Mouse (Mus musculus) CH12.LX (cell line): ENCODE results near the gene Gm48551. TPM values are rescaled to one million over a fixed set of nuclear protein-coding genes. Genes with fewer than 3 reads are reported as not detected.

Experiments
- DNase-seq: peaks from one replicate; pipeline ENCODE4 v3.0.0-alpha.2; 2013; ENCODE audit errors: extremely low read depth
- H3K27ac ChIP-seq: 2 replicates; pipeline ENCODE4 v1.5.1; 2012; ENCODE audit warnings: low read depth, mild to moderate bottlenecking, control low read depth, moderate library complexity; ENCODE audit not compliant: insufficient read depth
- H3K27me3 ChIP-seq: replicated peaks from 2 replicates; pipeline ENCODE3; 2012; ENCODE audit warnings: inconsistent platforms
- H3K36me3 ChIP-seq, 2 experiments: replicated peaks in 1 of 2; 2 replicates each; pipeline versions ENCODE3 to v1.6.1; 2012; ENCODE audit warnings: inconsistent platforms in 1 of 2, low read length in 1 of 2, mild to moderate bottlenecking in 1 of 2, mixed read lengths in 1 of 2, moderate library complexity in 1 of 2; ENCODE audit not compliant: control insufficient read depth in 1 of 2, insufficient read depth in 1 of 2
- H3K4me1 ChIP-seq, 2 experiments: 2 replicates each; pipeline ENCODE4 v1.6.1; 2012; ENCODE audit warnings: inconsistent platforms in 1 of 2, moderate library complexity in 1 of 2; ENCODE audit not compliant: insufficient read depth in 2 of 2, control insufficient read depth in 1 of 2
- H3K4me2 ChIP-seq: 2 replicates; pipeline ENCODE4 v1.6.1; 2012; ENCODE audit warnings: low read depth, mild to moderate bottlenecking, control low read depth; ENCODE audit not compliant: poor library complexity, insufficient read depth, severe bottlenecking
- H3K4me3 ChIP-seq, 3 experiments: fragments of 150-350 bp in 1 of 3; sonication (generic) in 1 of 3; replicated peaks in 1 of 3; 2 replicates each; pipeline versions ENCODE3 to v1.5.1; 2011 to 2012; ENCODE audit warnings: low read depth in 2 of 3, low read length in 2 of 3, mild to moderate bottlenecking in 2 of 3, moderate library complexity in 2 of 3, control low read depth in 1 of 3, improper control_type of control experiment in 1 of 3, inconsistent platforms in 1 of 3, mixed read lengths in 1 of 3; ENCODE audit not compliant: poor library complexity in 1 of 3
- H3K79me2 ChIP-seq: replicated peaks from 2 replicates; pipeline ENCODE4 v1.6.1; 2012; ENCODE audit warnings: mild to moderate bottlenecking, moderate library complexity; ENCODE audit not compliant: control insufficient read depth, poor library complexity, insufficient read depth, severe bottlenecking; ENCODE audit errors: extremely low read depth
- H3K9ac ChIP-seq: 2 replicates; pipeline ENCODE4 v1.6.1; 2012; ENCODE audit warnings: low read depth, mild to moderate bottlenecking, control low read depth, moderate library complexity; ENCODE audit not compliant: insufficient read depth
- H3K9me3 ChIP-seq: replicated peaks from 2 replicates; pipeline ENCODE3; 2012; ENCODE audit warnings: low read length, inconsistent platforms, mixed read lengths
- BHLHE40 ChIP-seq: IDR thresholded peaks from 2 replicates; pipeline ENCODE4 v1.6.1; 2011; ENCODE audit warnings: mild to moderate bottlenecking, low read depth, low read length, improper control_type of control experiment
- CHD1 ChIP-seq: IDR thresholded peaks from 2 replicates; pipeline ENCODE4 v1.6.1; 2012; ENCODE audit warnings: low read depth, low read length, improper control_type of control experiment, inconsistent platforms
- CHD2 ChIP-seq: IDR thresholded peaks from 2 replicates; pipeline ENCODE4 v1.6.1; 2011; ENCODE audit warnings: low read length, improper control_type of control experiment
- CTCF ChIP-seq, 2 experiments: IDR thresholded peaks in 1 of 2; conservative IDR thresholded peaks in 1 of 2; 2 replicates each; pipeline ENCODE4 v1.5.1; 2011 to 2012; ENCODE audit warnings: low read depth in 2 of 2, low read length in 2 of 2, improper control_type of control experiment in 1 of 2, inconsistent platforms in 1 of 2, mild to moderate bottlenecking in 1 of 2, moderate library complexity in 1 of 2
- E2F4 ChIP-seq: IDR thresholded peaks from 2 replicates; pipeline ENCODE4 v1.6.1; 2011; ENCODE audit warnings: low read depth, low read length, improper control_type of control experiment; ENCODE audit not compliant: insufficient replicate concordance
- ELF1 ChIP-seq: IDR thresholded peaks from 2 replicates; pipeline ENCODE4 v1.6.1; 2014; ENCODE audit warnings: low read depth, mild to moderate bottlenecking, inconsistent platforms, low read length, improper control_type of control experiment
- EP300 ChIP-seq: IDR thresholded peaks from 2 replicates; pipeline ENCODE4 v1.6.1; 2011; ENCODE audit warnings: low read length, improper control_type of control experiment
- GABPA ChIP-seq: IDR thresholded peaks from 2 replicates; pipeline ENCODE4 v1.6.1; 2012; ENCODE audit warnings: low read depth, low read length, improper control_type of control experiment, inconsistent platforms; ENCODE audit not compliant: insufficient replicate concordance
- IRF4 ChIP-seq: IDR thresholded peaks from 2 replicates; pipeline ENCODE4 v1.6.1; 2014; ENCODE audit warnings: low read depth, mild to moderate bottlenecking, inconsistent platforms, low read length, improper control_type of control experiment
- JUND ChIP-seq: conservative IDR thresholded peaks from 2 replicates; pipeline ENCODE4 v1.6.1; 2011; ENCODE audit warnings: low read depth, low read length, improper control_type of control experiment
- MAFK ChIP-seq: IDR thresholded peaks from 2 replicates; pipeline ENCODE4 v1.6.1; 2011; ENCODE audit warnings: low read length, improper control_type of control experiment; ENCODE audit not compliant: insufficient replicate concordance
- MAX ChIP-seq: IDR thresholded peaks from 2 replicates; pipeline ENCODE4 v1.6.1; 2011; ENCODE audit warnings: low read length, improper control_type of control experiment
- MAZ ChIP-seq: IDR thresholded peaks from 2 replicates; pipeline ENCODE4 v1.6.1; 2012; ENCODE audit warnings: low read depth, mild to moderate bottlenecking, inconsistent platforms, low read length, improper control_type of control experiment, moderate library complexity
- PAX5 ChIP-seq: IDR thresholded peaks from 2 replicates; pipeline ENCODE4 v1.6.1; 2012; ENCODE audit warnings: low read length, inconsistent platforms, mixed read lengths
- RAD21 ChIP-seq: IDR thresholded peaks from 2 replicates; pipeline ENCODE4 v1.6.1; 2011; ENCODE audit warnings: low read depth, mild to moderate bottlenecking, low read length, improper control_type of control experiment, moderate library complexity
- SIN3A ChIP-seq: IDR thresholded peaks from 2 replicates; pipeline ENCODE4 v1.6.1; 2012; ENCODE audit warnings: low read length, improper control_type of control experiment, inconsistent platforms
- SMC3 ChIP-seq: IDR thresholded peaks from 2 replicates; pipeline ENCODE4 v1.6.1; 2011; ENCODE audit warnings: low read depth, low read length, improper control_type of control experiment
- TBP ChIP-seq: conservative IDR thresholded peaks from 2 replicates; pipeline ENCODE4 v1.6.1; 2011; ENCODE audit warnings: low read depth, low read length, improper control_type of control experiment
- TCF12 ChIP-seq: IDR thresholded peaks from 2 replicates; pipeline ENCODE4 v1.6.1; 2014; ENCODE audit warnings: low read depth, mild to moderate bottlenecking, inconsistent platforms, low read length, improper control_type of control experiment
- UBTF ChIP-seq: IDR thresholded peaks from 2 replicates; pipeline ENCODE4 v1.6.1; 2012; ENCODE audit warnings: low read depth, mild to moderate bottlenecking, inconsistent platforms, low read length, improper control_type of control experiment, moderate library complexity
- ZC3H11A ChIP-seq: IDR thresholded peaks from 2 replicates; pipeline ENCODE4 v1.6.1; 2012; ENCODE audit warnings: low read depth, mild to moderate bottlenecking, inconsistent platforms, low read length, improper control_type of control experiment
- ZNF384 ChIP-seq: IDR thresholded peaks from 2 replicates; pipeline ENCODE4 v1.6.1; 2012; ENCODE audit warnings: low read depth, low read length, improper control_type of control experiment, inconsistent platforms
- dilution Hi-C: fragments of 300-500 bp; cut with MboI; formaldehyde crosslinking; loops from 2 replicates; pipeline ENCODE4 v1.14.3; 2020; ENCODE audit warnings: low sequenced_read_pairs; ENCODE audit not compliant: extremely low pct_unique_long_range_greater_than_20kb, extremely low pct_ligation_motif_present
- in situ Hi-C: fragments of 300-500 bp; cut with MboI; formaldehyde crosslinking; loops from 3 replicates; pipeline ENCODE4 v1.14.3; 2019; ENCODE audit warnings: low sequenced_read_pairs, low pct_ligation_motif_present, low pct_unique_long_range_greater_than_20kb, mixed read lengths
- polyA plus RNA-seq: library from polyadenylated mRNA; unstranded; fragments of >175 nt; gene quantifications from 2 replicates; pipeline ENCODE4 v1.2.1, GENCODE M21; 2012; ENCODE audit warnings: low read depth; ENCODE audit not compliant: insufficient read length
- total RNA-seq, 2 experiments: library from RNA; depleted of rRNA; stranded (reverse); fragments of 300-350 nt in 1 of 2; fragments of >200 nt in 1 of 2; gene quantifications; 2 replicates each; pipeline ENCODE4 v1.2.3; 2012 to 2014

The Gm48551 gene
- total and polyA plus RNA-seq, 3 experiments: 1.0 to 3.4 (median 1.2) TPM

GRCm38 (mm10) chr10:81393456-81394063 lies 9.3 kb downstream of the Gm48551 start:
- dilution Hi-C loops (no loop called here), in situ Hi-C loops (no loop called here)
- Histone ChIP-seq H3K4me3 (no peak overlapping the region), H3K27me3 (no peaks in the 10 kb centered on the region), H3K4me1 (no peaks in the 10 kb centered on the region; a peak in 1 of 4 replicates), H3K36me3 (peaks cover 29 to 54% of the 10 kb centered on the region in 2 experiments), H3K4me2 (no peak overlapping the region), H3K79me2 (no peaks in the 10 kb centered on the region), H3K27ac (no peak overlapping the region), H3K9me3 (no peaks in the 10 kb centered on the region), H3K9ac (no peak overlapping the region)
- DNase-seq: no peak
- TF ChIP-seq JUND: no peak
- TF ChIP-seq UBTF: no peak
- no peak for TF ChIP-seq MAFK
- TF ChIP-seq IRF4: no peak
- no peak for TF ChIP-seq GABPA
- TF ChIP-seq SIN3A: no peak
- no peak for TF ChIP-seq TBP
- TF ChIP-seq TCF12: no peak

GRCm38 (mm10) chr10:81395127-81395526 lies 10.9 kb downstream of the Gm48551 start:
- H3K27ac ChIP-seq: no peak overlapping the region

GRCm38 (mm10) chr10:81395865-81396264 lies 11.6 kb downstream of the Gm48551 start:
- Histone ChIP-seq H3K27ac (no peak overlapping the region), H3K79me2 (no peaks in the 10 kb centered on the region), H3K4me1 (no peaks in the 10 kb centered on the region), H3K9me3 (no peaks in the 10 kb centered on the region), H3K27me3 (no peaks in the 10 kb centered on the region), H3K4me2 (no peak overlapping the region), H3K36me3 (peaks cover 28 to 50% of the 10 kb centered on the region in 2 experiments), H3K9ac (no peak overlapping the region), H3K4me3 (no peak overlapping the region)
- TF ChIP-seq SIN3A: no peak
- TF ChIP-seq E2F4: no peak
- TF ChIP-seq CHD1: no peak
- no peak for TF ChIP-seq RAD21
- no peak for TF ChIP-seq EP300
- TF ChIP-seq TBP: no peak
- no peak for TF ChIP-seq PAX5
- TF ChIP-seq TCF12: no peak
- TF ChIP-seq JUND: no peak
- TF ChIP-seq ELF1: no peak
- TF ChIP-seq MAZ: no peak
- no peak for TF ChIP-seq CTCF (conservative IDR thresholded peaks at IDR 0.05 in 1 of 2, IDR thresholded peaks at IDR 0.05 in 1 of 2; ENCODE audit: low read depth in 2 of 2, low read length in 2 of 2)
- TF ChIP-seq ZNF384: no peak
- no peak for TF ChIP-seq MAFK
- no peak for TF ChIP-seq CHD2
- DNase-seq: no peak
- in situ Hi-C loops: no loop called here
- dilution Hi-C loops: no loop called here

More at GRCm38 (mm10) chr10:81395127-81395526, 10.9 kb downstream of the Gm48551 start:
- no peaks in the 10 kb centered on the region for H3K79me2 ChIP-seq
- no peak overlapping the region for H3K4me3 ChIP-seq
- H3K9me3 ChIP-seq: no peaks in the 10 kb centered on the region
- DNase-seq: peak; percentile 69
- no peaks in the 10 kb centered on the region for H3K27me3 ChIP-seq
- H3K4me2 ChIP-seq: no peak overlapping the region
- TF ChIP-seq IRF4 (peak; percentile 14; the same call in 1 of the 2 replicates), CTCF (conservative IDR thresholded peaks at IDR 0.05 in 1 of 2, IDR thresholded peaks at IDR 0.05 in 1 of 2; ENCODE audit: low read depth in 2 of 2, low read length in 2 of 2) (peak; percentile 91 to 99), RAD21 (peak; percentile 81), BHLHE40 (no peak), ZC3H11A (peak; percentile 15; the same call in 1 of the 2 replicates), SMC3 (peak; percentile 97), MAX (no peak)
- no peaks in the 10 kb centered on the region for H3K4me1 ChIP-seq
- in situ Hi-C loops: no loop called here
- dilution Hi-C loops: no loop called here
- peaks cover 29 to 50% of the 10 kb centered on the region in 2 experiments for H3K36me3 ChIP-seq
- no peak overlapping the region for H3K9ac ChIP-seq
